Mouse (Mus musculus) Muller cell, postnatal 12 days (primary cell): ENCODE measurements around the gene Adgrg6.

Experiments
- DNase-seq: peaks from one replicate; pipeline ENCODE4 v3.0.0-alpha.2; 2015; ENCODE audit errors: inconsistent ontology term

Adgrg6 gene

GRCm38 (mm10) chr10:14391025-14391639 is 154.3 kb downstream of the Adgrg6 start:
- DNase-seq = peak; percentile 65

GRCm38 (mm10) chr10:14385574-14385973 is 159.9 kb downstream of the Adgrg6 start:
- DNase-seq = peak; percentile 24

- DNase-seq = no peak
These were observed 180.3 kb downstream of the Adgrg6 start for GRCm38 (mm10) chr10:14365065-14365589.

DNA sequence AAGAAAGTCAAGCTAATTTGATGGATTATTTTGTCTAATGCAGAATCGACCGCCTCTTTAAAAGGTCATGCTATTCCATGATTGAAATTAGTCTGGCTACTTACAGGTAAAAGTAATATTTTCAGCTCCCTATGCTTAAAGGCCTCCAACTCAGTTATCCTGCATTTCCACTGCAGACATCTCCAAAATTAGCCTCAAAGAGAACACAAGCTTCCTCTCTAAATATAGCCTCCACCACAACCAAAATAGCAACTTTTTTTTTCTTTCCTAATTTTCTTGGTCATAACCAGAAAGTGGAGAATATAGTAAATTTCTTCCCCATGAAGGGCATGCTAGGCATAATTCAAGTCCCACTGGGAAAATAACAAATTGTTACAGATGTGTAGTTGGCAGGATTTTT is 182.2 kb downstream of the Adgrg6 start:
- DNase-seq = no peak

GRCm38 (mm10) chr10:14358271-14358670 is 187.2 kb downstream of the Adgrg6 start:
- DNase-seq = no peak
